Mouse (Mus musculus) heart, embryonic 13.5 days (tissue): ENCODE data around the gene Sox6. TPM values are rescaled to one million over a fixed set of nuclear protein-coding genes. Genes with fewer than 3 reads are reported as not detected.

Source experiments
- ATAC-seq: fragments of 200-750 bp; cut with Nextera tagmentation; 2 replicates; pipeline ENCODE4 v1.8.0; 2017; ENCODE audit warnings: moderate TSS enrichment; ENCODE audit not compliant: insufficient number of reproducible peaks, low FRiP score, low TSS enrichment; ENCODE audit errors: extremely low read depth
- H3K27ac ChIP-seq: fragments of 300-500 bp; sonication (generic); replicated peaks from 2 replicates; pipeline ENCODE4 v1.5.1; 2015; ENCODE audit warnings: moderate library complexity, mild to moderate bottlenecking, inconsistent platforms
- H3K27me3 ChIP-seq: fragments of 300-500 bp; sonication (generic); replicated peaks from 2 replicates; pipeline ENCODE4 v1.6.1; 2015; ENCODE audit warnings: mild to moderate bottlenecking, inconsistent platforms
- H3K36me3 ChIP-seq: fragments of 300-500 bp; sonication (generic); 2 replicates; pipeline ENCODE4 v1.6.1; 2015; ENCODE audit warnings: mild to moderate bottlenecking, inconsistent platforms
- H3K4me1 ChIP-seq: fragments of 300-500 bp; sonication (generic); 2 replicates; pipeline ENCODE4 v1.6.1; 2015; ENCODE audit warnings: inconsistent platforms
- H3K4me2 ChIP-seq: fragments of 300-500 bp; sonication (generic); 2 replicates; pipeline ENCODE4 v1.6.1; 2015; ENCODE audit warnings: inconsistent platforms, mild to moderate bottlenecking, moderate library complexity
- H3K4me3 ChIP-seq: fragments of 300-500 bp; sonication (generic); 2 replicates; pipeline ENCODE4 v1.5.1; 2015; ENCODE audit warnings: moderate library complexity, mild to moderate bottlenecking, inconsistent platforms
- H3K9ac ChIP-seq: fragments of 300-500 bp; sonication (generic); 2 replicates; pipeline ENCODE4 v1.6.1; 2015; ENCODE audit warnings: inconsistent platforms, mild to moderate bottlenecking, moderate library complexity
- H3K9me3 ChIP-seq: fragments of 300-500 bp; sonication (generic); 2 replicates; pipeline ENCODE4 v1.6.1; 2016; ENCODE audit warnings: inconsistent platforms
- WGBS: fragments of 180-500 bp; shearing (Covaris S2); methylation state at CpG from one replicate; pipeline ENCODE4 v1.1.7; 2015; ENCODE audit warnings: mixed read lengths; 5-methylcytosine and 5-hydroxymethylcytosine counted together
- polyA plus RNA-seq: library from polyadenylated mRNA; unstranded; fragments of >200 nt; fragmentation: Nextera tagmentation; extraction: Ambion mirVana; gene quantifications from 2 replicates; pipeline ENCODE4 v1.2.1, GENCODE M21; 2015

Gene Sox6
- polyA plus RNA-seq, 1 experiment from 2014 or later = 27.2 TPM

- WGBS = 76% methylated on average over 4 of the region's 4 CpGs
- no peak for ATAC-seq
- no peaks in the 10 kb centered on the region for H3K9me3 ChIP-seq
- peaks cover 25% of the 10 kb centered on the region for H3K4me1 ChIP-seq
- H3K4me2 ChIP-seq = no peak overlapping the region
- no peak overlapping the region for H3K27ac ChIP-seq
- no peak overlapping the region for H3K4me3 ChIP-seq
- H3K27me3 ChIP-seq = no peaks in the 10 kb centered on the region
- peaks cover 19% of the 10 kb centered on the region for H3K36me3 ChIP-seq
- H3K9ac ChIP-seq = no peak overlapping the region
Measured at GRCm38 (mm10) chr7:115545585-115546374, 492.8 kb downstream of the Sox6 start.

DNA sequence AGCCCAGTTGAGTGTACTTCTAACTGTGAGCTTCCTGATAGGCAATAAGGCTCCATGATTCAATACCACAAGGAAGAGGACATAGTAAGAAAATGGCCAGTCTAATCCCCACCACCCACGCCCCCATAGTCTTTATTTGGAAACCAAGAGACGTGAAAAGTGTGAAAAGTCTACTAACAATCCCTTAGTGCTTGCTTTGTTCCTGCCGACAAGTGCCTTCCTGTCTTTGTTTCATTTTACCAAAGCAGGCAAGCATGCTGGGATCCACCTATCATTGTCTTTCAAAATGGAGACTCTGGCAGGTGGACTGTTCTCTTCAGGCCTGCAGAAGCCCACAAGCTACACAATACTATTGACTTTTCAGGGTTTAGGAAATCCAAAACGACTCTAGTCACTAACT is 495.0 kb downstream of the Sox6 start:
- H3K4me1 ChIP-seq = peaks cover 35% of the 10 kb centered on the region
- WGBS = 72% methylated on average over 4 of the region's 4 CpGs
- H3K9ac ChIP-seq = no peak overlapping the region
- no peak overlapping the region for H3K4me3 ChIP-seq
- ATAC-seq = no peak
- no peaks in the 10 kb centered on the region for H3K9me3 ChIP-seq
- H3K27me3 ChIP-seq = no peaks in the 10 kb centered on the region
- H3K4me2 ChIP-seq = no peak overlapping the region
- no peak overlapping the region for H3K27ac ChIP-seq
- peaks cover 22% of the 10 kb centered on the region for H3K36me3 ChIP-seq

- Histone ChIP-seq H3K36me3 (peaks cover 26% of the 10 kb centered on the region), H3K4me3 (no peak overlapping the region), H3K4me2 (no peak overlapping the region), H3K27ac (no peak overlapping the region), H3K27me3 (no peaks in the 10 kb centered on the region), H3K9ac (no peak overlapping the region), H3K9me3 (no peaks in the 10 kb centered on the region), H3K4me1 (peaks cover 24% of the 10 kb centered on the region)
- WGBS = 43% methylated on average over 2 of the region's 2 CpGs
- no peak for ATAC-seq
Measured at GRCm38 (mm10) chr7:115540261-115540660, 498.3 kb downstream of the Sox6 start.

- Histone ChIP-seq H3K27me3 (no peaks in the 10 kb centered on the region), H3K4me1 (peaks cover 20% of the 10 kb centered on the region), H3K27ac (no peak overlapping the region), H3K9me3 (no peaks in the 10 kb centered on the region), H3K4me2 (no peak overlapping the region), H3K4me3 (no peak overlapping the region), H3K9ac (no peak overlapping the region), H3K36me3 (peaks cover 26% of the 10 kb centered on the region)
- 65% methylated on average over 9 of the region's 9 CpGs for WGBS
- no peak for ATAC-seq
Measured at GRCm38 (mm10) chr7:115539003-115539402, 499.6 kb downstream of the Sox6 start.

DNA sequence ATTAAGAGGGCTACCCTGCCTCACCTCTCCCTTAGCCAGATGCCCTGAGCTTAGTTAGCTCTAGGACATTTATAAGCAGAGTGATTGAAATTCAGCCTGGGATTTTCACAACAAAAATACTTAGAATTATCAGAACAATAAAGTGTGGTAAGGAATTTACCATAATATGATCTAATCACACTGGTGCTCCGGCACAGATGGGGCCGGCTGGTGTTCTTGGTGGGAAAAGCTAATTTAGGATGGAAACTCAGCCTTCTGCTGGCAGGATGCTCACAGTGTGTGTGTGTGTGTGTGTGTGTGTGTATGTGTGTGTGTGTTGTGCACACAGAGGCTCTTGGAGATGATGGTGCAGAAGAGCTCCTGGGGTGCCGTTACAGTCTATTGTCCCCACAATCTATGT is 501.0 kb downstream of the Sox6 start:
- H3K4me2 ChIP-seq = no peak overlapping the region
- no peak overlapping the region for H3K27ac ChIP-seq
- 87% methylated on average over 3 of the region's 3 CpGs for WGBS
- H3K36me3 ChIP-seq = peaks cover 19% of the 10 kb centered on the region
- H3K4me1 ChIP-seq = peaks cover 14% of the 10 kb centered on the region
- no peaks in the 10 kb centered on the region for H3K27me3 ChIP-seq
- H3K9ac ChIP-seq = no peak overlapping the region
- no peak overlapping the region for H3K4me3 ChIP-seq
- H3K9me3 ChIP-seq = no peaks in the 10 kb centered on the region
- ATAC-seq = no peak

DNA sequence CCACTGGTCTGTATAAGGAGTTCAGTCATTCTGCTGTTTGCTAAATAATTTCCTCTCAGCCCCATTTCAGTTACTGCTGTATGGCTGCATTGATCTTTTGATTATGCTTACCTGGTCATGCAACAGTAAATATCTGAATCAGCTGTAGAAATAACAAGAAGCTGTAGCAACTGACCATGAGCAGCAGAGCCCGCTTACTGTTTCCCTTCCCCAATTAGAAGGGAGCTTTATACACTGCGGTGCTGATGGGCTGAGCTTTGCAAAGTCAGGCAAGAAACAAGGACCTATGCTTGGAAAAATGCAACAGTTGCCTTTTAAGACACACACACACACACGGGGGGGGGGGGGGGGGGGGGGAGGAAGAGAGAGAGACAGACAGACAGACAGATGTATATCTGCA is 502.1 kb downstream of the Sox6 start:
- WGBS = 55% methylated on average over 3 of the region's 3 CpGs
- H3K36me3 ChIP-seq = peaks cover 12% of the 10 kb centered on the region
- ATAC-seq = no peak
- no peak overlapping the region for H3K27ac ChIP-seq
- H3K4me2 ChIP-seq = no peak overlapping the region
- H3K9me3 ChIP-seq = no peaks in the 10 kb centered on the region
- peaks cover 11% of the 10 kb centered on the region for H3K4me1 ChIP-seq
- H3K9ac ChIP-seq = no peak overlapping the region
- H3K4me3 ChIP-seq = no peak overlapping the region
- H3K27me3 ChIP-seq = no peaks in the 10 kb centered on the region

DNA sequence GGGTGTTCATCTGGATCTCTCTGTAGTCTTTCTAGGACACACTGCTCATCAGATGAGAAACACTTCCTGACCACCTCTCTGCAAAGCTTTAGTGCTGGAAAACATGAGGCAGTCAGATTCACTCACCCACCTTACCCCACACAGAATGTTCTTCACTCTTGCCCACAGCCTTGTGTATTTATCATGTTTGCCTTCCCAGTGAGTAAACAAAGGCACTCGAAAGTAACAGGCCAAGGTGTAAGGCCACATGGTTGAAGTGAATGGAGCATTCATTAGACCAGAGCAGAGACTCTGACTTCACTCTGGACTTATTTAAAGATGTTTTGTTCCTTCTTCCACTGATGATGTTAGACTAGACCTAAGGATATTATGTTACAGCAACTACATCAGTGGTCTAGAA is 506.7 kb downstream of the Sox6 start:
- Histone ChIP-seq H3K4me2 (no peak overlapping the region), H3K9me3 (no peaks in the 10 kb centered on the region), H3K36me3 (no peaks in the 10 kb centered on the region), H3K27me3 (no peaks in the 10 kb centered on the region), H3K27ac (no peak overlapping the region), H3K4me3 (no peak overlapping the region), H3K4me1 (no peaks in the 10 kb centered on the region), H3K9ac (no peak overlapping the region)
- no peak for ATAC-seq
- 56% methylated on average over 1 of the region's 1 CpGs for WGBS

GRCm38 (mm10) chr7:115531217-115531616 is 507.4 kb downstream of the Sox6 start:
- Histone ChIP-seq H3K9me3 (no peaks in the 10 kb centered on the region), H3K4me2 (no peak overlapping the region), H3K4me3 (no peak overlapping the region), H3K36me3 (no peaks in the 10 kb centered on the region), H3K27me3 (no peaks in the 10 kb centered on the region), H3K9ac (no peak overlapping the region), H3K27ac (no peak overlapping the region), H3K4me1 (no peaks in the 10 kb centered on the region)
- 50% methylated on average over 2 of the region's 2 CpGs for WGBS
- no peak for ATAC-seq

GRCm38 (mm10) chr7:115517701-115518100 is 520.9 kb downstream of the Sox6 start:
- 0 out of 2 replicates have a peak, but pooled peaks cover under 1% of the 10 kb centered on the region for H3K36me3 ChIP-seq
- no peaks in the 10 kb centered on the region for H3K9me3 ChIP-seq
- ATAC-seq = no peak
- WGBS = 84% methylated on average over 1 of the region's 1 CpGs
- H3K27me3 ChIP-seq = no peaks in the 10 kb centered on the region
- H3K4me3 ChIP-seq = no peak overlapping the region
- H3K9ac ChIP-seq = no peak overlapping the region
- H3K4me1 ChIP-seq = no peaks in the 10 kb centered on the region
- H3K27ac ChIP-seq = no peak overlapping the region
- H3K4me2 ChIP-seq = no peak overlapping the region

DNA sequence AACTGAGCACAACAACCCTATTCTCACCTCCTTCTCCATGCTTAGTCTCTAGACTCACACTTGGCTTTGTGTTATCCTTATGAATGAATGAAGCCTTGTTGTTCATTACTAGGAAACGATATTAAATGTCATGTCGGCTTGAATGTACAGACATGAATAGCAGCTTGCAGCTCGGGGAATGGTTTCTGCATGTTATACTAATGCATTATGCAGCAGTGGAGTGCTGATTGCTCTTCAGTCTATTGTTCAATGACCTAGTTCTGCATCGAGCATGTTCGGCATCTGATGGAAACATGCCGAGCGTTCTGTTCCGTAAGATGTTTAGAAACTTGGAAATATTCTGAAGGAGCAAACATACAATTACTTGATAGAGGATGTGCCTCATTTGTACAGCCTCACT is 524.9 kb downstream of the Sox6 start:
- no peak overlapping the region for H3K27ac ChIP-seq
- peaks cover 21% of the 10 kb centered on the region for H3K4me1 ChIP-seq
- no peaks in the 10 kb centered on the region for H3K27me3 ChIP-seq
- no peak overlapping the region for H3K4me2 ChIP-seq
- 89% methylated on average over 8 of the region's 8 CpGs for WGBS
- no peak for ATAC-seq
- 0 out of 2 replicates have a peak, but pooled peaks cover 4% of the 10 kb centered on the region for H3K36me3 ChIP-seq
- H3K9me3 ChIP-seq = no peaks in the 10 kb centered on the region
- H3K4me3 ChIP-seq = no peak overlapping the region
- H3K9ac ChIP-seq = no peak overlapping the region

DNA sequence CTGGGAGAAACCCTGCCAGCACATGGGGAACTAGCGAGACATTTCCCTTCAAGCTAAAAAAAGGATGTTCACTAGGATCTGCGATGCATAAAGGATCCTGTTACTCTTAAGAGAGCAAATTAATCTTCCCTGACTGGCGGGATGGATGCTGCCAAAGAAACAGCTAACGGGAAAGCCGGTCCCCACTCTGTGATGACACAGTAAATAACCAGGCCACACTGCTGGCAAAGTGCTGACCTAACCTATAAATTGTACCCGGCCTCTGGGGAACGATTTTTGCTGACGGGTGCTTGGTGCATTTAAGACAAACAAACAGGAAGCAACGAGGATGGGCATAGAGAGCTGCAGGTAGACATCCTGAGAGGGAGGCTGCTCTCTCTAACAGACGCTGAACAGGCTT is 526.8 kb downstream of the Sox6 start:
- peaks cover 21% of the 10 kb centered on the region for H3K4me1 ChIP-seq
- H3K36me3 ChIP-seq = 0 out of 2 replicates have a peak, but pooled peaks cover 4% of the 10 kb centered on the region
- 64% methylated on average over 10 of the region's 10 CpGs for WGBS
- H3K27me3 ChIP-seq = no peaks in the 10 kb centered on the region
- H3K4me3 ChIP-seq = no peak overlapping the region
- H3K4me2 ChIP-seq = no peak overlapping the region
- H3K9me3 ChIP-seq = no peaks in the 10 kb centered on the region
- no peak overlapping the region for H3K9ac ChIP-seq
- no peak for ATAC-seq
- no peak overlapping the region for H3K27ac ChIP-seq

GRCm38 (mm10) chr7:115511091-115511490 is 527.5 kb downstream of the Sox6 start:
- H3K9me3 ChIP-seq = no peaks in the 10 kb centered on the region
- 0 out of 2 replicates have a peak, but pooled peaks cover 4% of the 10 kb centered on the region for H3K36me3 ChIP-seq
- peaks cover 21% of the 10 kb centered on the region for H3K4me1 ChIP-seq
- H3K9ac ChIP-seq = no peak overlapping the region
- H3K27me3 ChIP-seq = no peaks in the 10 kb centered on the region
- H3K27ac ChIP-seq = no peak overlapping the region
- ATAC-seq = no peak
- H3K4me3 ChIP-seq = no peak overlapping the region
- WGBS = 70% methylated on average over 5 of the region's 5 CpGs
- no peak overlapping the region for H3K4me2 ChIP-seq
